Mouse (Mus musculus) adrenal gland, adult 8-10 months (tissue): Measurements from ENCODE around the gene Mob3a. TPM values are rescaled to one million over a fixed set of nuclear protein-coding genes. Genes with fewer than 3 reads are reported as not detected.

Experiments used
- DNase-seq: peaks from one replicate; pipeline ENCODE4 v3.0.0; 2022
- total RNA-seq, 4 experiments: library from RNA; stranded (reverse); gene quantifications; 2 replicates each; pipeline ENCODE4 v1.2.4; 2022

Mob3a gene
- total RNA-seq, 4 experiments from 2014 or later, result 16.2 to 33.5 (median 25.7) TPM

DNA sequence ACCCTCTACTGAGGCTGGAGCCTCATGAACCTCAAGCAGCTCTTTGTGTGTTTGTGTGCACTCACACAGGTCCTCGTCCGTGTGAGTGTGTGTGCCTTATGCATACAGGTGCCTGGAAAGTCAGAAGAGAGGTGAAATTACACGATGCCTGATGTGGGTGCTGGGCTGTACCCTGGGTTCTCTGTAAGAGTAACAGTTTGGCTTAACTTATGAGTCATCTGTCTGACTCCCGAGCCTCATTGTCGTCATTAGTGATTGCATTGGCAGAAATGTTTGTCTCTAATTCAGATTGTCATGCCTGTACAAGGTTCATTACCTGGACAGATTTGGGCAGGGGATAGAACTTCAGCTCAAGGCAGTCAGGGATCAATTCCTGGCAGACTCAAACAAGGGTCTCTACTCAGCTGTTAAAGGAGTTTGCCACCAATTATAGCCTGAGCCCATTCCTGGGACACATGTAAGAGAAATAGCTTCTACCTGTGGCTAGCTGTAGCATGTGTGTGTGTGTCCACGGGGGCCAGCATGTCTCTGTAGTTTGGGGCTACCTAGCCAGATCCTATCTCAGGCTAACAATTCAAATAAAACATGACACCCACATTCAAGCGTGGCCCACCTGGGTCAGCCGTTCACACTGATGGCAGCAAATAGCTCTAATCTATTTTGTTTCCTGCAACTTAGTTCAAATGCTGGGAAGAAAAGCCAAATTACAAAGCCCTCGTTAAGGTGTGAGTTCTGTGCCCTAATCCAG is 24.5 kb downstream of the Mob3a start:
- no peak for DNase-seq

DNA sequence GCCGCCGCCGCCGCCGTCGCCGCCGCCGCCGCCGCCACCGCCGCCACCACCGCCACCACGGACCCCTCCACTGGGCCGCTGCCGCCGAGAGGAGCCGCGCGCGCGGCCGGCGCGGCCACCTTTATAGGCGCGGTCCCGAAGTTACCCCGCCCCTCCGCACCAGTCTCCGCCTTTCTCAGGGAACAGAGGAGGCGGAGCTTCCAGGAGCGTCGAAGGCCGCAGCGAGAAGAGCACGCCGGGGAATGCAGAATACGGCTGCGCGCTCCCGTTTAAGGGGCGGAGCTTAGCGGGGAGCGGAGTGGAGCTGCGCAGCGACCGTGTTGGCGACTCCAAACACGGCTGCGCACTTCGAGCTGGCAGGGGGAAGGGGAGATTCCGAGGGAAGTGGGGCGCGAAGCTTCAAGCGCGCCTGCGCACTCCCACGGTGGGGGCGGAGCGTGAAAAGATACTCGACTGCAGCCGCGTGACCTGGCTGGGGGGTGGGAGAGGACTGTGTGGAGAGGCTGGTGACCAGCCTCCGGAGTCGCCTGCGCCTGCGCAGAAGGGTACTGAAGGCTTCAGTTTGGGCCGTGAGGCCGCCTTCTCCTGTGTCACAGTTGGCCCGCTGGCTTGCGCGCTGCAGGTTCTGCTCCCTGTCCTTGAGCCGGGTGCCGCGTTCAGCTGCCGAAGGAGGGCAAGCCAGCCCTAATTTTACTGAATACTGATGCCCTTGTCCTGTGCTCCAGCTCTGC is 25.4 kb downstream of the Mob3a start:
- DNase-seq, result peak; percentile 99

DNA sequence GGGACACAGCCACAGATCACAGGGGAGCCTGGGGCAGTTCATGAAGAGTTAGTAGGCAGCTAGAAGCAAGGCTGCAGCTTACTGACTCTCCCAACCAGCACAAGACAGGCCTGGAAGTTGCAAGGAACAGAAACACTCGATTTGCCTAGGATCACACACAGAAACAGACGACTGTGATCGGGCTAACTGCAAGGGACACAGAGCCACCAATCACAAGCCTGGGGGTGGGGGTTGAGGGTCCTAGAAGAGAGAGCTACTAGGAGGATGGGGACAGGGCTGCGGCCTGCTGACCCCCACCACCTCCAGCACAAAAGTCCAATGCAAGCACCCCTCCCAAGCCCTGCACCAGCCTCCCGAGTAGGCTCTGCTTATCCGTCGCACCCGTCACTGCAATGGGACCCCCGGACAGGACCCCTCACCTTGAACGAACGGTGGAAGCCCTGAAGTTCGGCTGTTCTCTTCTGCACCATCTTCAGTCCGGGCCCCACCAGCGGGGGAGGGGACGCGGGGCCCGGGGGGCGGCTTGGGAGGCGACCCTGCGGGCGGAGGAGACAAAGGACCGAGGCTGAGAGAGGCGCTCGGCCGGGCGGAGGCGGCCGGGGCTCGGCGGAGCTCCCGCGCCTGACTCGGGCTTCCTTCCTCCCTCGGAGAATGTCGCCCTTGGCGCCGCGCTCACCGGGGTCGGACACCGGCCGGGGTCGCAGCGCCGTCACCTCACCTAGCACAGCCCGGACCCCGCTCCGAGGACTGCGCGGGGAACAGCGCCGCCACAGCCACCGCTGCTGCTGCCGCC is 26.2 kb downstream of the Mob3a start:
- DNase-seq, result no peak

DNA sequence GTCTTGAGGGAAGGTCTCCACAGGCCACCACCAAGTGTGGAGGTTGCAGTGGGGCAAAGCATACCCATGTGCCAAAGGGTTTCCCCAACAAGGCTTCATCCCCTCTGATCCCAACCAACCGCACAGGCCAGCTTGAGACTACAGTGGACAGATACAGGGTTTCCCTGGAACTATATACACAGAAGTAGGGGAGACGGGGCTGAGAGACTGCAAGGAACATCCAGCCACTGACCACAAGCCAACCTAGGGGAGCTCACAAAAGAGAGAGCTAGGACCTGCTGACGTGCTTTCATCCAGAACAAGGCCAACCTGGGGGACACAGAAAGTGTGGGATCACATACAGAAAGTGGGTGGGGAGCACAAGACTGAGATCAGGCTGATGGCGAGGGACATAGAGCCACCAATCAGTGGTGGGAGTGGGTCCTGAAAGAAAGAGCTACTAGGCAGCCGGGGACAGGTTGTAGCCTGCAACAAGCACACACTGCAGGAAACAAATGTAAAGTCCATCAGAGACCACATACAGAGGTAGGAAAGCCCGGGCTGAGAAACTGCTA is 26.8 kb downstream of the Mob3a start:
- no peak for DNase-seq

DNA sequence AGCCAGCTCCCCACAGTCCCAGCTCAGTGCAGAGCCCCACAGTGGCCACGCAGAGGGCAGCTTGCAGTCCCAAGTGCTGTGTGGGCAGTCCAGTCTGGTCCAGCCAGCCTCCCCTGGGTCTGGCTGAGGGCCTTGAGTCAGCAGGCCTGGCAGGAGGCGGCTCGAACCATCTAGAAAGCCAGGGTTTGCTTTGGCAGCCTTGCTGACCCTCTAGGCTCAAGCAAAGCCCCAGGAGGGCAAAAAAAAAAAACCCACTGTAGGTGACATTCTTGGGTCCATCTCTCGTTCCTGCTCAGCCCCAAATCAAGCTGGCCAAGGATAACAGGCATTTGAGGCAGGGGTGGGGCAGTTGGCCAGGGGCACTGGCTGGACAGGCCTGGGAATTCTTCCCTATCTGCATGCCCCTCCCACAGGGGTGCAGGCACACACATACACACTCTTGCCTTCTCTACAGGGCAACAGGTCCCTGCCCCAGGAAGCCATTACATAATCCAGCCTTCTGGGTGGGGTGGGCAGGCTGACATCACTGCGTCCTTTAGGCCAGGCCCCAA is 27.5 kb downstream of the Mob3a start:
- no peak for DNase-seq

DNA sequence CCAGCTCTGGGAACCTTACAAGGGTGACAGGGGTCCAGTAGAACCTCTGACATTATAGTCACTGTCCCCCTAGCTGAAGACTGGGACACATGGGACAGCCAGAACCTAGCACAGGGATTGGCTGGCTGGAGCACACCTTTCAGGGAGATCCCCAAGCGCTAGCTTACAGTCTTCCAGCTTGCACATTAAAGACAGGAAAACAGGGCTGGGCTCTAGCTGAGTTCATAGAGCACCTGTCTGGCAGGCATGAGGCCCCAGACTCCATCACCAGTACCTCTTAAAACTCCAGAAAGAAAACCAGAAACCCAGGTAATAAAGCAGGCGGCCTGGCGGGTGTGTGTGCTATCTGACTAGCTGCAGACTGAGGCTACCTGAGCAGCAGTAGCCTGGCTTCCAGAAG is 28.1 kb downstream of the Mob3a start:
- no peak for DNase-seq

DNA sequence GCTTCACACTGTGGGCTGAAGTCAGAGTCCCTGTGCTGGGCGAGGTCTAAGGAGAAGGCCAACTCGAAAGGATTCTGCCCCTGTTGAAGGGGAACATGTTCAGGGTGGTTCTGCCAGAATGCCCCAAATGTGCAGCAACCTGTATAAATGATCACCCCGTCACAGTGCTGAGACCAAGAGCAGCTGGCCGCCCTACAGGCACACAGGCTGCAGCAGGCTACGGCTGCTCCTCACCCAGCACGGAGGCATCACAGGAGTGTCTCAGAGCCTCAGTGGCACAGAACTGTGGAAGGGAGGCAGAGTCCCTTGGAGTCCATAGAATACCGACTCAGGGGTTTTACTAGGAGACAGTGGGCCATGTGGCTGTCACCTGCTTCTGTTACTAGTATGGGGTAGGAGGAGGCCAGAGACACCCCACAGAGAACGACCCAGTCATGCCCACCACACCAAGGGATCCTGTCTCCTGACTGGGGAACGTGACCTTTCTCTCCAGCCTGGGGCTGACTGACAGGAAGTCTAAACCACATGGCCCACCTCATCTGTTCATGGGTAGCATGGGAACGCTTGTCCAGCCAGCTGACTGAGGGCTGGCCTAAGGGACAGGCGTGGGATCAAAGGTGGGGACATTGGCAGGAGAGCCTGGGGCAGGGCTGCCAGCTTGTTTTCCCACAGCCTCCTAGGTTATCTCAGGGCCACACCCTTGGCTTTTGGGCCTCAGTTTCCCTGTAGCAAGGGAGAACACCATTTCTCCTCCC is 29.7 kb downstream of the Mob3a start:
- no peak for DNase-seq

DNA sequence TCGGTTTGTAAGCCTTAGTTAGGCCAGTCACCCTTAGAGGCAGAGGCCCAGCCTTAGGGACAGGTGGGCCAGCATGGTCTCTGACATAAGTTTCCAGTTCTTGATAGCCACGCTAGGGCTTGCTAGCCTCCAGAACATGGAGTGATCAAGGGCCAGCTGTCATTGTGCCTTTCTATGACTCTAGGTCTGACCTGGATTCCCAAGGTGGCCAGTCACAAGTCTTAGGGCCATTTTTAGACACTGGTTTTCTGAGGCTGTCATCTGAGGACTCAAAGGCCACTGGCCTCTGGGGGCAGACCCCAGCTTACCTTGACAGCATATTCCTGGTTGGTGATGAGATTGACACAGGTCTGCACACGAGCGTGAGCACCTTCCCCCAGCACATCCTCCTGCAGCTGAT is 30.5 kb downstream of the Mob3a start:
- DNase-seq, result no peak

DNA sequence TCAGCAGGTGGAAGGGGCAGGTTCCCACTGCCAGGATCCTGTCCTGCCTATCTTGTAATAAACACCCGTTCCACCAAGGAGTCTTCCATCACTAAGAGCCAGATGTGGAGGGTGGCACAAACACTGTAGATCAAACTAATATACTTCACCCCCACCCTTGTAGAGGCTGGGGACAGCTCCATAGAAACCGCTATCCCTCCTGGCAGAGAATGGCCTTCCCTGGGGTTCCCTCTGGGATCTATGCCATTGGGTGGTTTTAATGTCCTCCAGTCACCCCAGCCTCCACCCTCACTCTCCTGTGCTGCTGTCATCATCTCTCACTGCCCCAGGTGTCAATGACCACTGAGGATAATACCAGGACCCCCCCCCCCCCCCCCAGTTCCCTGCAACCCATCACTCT is 31.2 kb downstream of the Mob3a start:
- no peak for DNase-seq

DNA sequence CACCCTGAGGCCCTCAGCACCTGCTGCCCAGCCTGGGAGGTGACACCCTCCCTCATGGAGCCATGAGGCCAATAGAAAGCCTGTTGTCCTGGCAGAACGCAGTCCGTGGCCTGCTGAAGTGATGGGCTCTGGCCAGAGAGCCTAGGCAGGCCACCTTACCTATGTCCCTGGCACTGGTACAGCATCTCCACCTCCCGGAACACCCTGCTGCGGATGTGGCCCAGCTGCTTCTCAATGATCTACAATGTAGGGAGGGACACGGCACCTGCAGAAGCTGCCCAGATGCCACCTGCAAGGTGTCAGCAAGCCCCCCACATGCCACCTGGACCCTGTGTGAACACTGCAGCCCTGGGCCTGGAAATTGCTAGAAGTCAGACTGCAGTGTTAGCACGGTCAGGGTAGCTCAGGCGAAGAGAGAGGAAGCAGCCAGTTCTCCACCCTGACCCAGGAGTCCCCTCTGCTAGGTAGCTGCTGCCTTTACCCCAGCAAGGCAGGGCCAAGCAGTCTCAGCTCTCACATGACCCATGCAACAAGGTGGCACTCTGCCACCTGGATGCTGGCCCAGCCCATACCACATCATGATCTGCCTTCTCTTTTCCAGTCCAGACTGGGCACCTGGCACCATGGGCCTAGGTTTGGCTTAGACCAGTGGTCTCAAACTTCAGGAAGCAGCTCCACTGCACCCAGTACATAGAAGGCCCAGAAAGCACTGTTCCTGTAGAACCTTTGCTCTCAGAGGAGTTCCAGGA is 31.9 kb downstream of the Mob3a start:
- peak; percentile 65 for DNase-seq

DNA sequence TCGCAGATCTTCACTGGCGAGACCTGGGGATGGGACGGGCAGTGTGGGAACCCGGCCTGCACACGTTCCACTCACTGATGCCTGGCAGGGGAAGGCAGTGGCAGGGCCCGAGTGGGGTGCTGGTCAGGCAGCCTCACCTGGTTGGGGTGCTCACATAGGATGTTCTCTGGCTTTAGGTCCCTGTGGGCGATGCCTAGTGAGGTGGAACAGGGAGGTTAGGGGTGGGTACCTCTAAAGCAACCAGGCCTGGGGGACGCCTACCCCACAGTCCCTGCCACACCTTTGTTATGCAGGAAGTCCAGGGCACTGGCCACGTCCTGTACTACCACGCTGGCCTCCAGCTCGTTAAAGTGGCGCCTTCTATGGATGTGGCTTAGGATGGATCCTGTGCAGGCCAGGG is 32.8 kb downstream of the Mob3a start:
- no peak for DNase-seq

DNA sequence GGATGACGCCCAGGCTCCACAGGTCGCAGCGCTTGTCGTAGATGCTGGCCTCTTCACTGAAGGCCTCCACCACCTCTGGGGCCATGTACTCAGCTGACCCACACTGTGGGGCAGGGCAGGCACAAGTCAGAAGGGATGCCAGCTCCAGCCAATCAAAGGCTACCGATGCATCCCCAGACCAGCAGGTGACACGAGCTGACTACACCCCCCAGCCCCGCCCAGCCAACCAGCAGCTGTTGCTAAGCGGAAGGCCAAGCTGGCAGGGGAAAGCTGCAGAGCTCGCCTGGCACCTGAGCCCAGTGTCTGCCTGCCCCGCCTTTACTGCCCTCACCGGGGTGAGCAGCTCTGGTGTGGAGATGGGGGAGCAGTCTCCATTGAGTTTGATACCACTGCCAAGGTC is 33.2 kb downstream of the Mob3a start:
- no peak for DNase-seq

DNA sequence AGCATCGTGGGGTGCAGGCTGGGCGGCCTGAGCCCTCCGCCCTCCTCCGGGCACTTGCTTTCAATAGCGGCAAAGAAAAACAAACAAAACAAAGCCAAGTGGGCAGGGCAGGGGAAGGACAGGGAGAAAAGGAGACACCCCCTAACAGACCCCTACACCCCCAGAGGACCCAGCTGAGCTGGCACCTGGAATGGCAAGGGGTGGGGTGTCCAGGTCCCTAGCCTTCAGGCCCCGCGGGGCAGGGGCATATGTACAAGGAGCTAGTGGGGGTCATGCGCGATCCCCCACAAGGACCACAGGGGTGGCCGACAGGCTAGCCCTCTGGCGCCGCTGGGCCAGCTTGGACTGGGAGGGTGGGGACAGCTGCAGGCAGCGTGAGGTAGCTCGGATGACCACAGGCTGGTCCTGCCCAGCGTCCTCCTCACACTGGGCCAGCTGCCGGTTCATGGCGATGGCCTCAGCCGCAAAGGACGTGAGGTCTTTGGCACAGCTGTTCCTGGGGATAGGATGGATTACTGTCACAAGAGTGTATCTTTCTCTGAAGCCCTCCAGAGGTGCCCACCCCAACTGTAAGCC is 34.9 kb downstream of the Mob3a start:
- no peak for DNase-seq

DNA sequence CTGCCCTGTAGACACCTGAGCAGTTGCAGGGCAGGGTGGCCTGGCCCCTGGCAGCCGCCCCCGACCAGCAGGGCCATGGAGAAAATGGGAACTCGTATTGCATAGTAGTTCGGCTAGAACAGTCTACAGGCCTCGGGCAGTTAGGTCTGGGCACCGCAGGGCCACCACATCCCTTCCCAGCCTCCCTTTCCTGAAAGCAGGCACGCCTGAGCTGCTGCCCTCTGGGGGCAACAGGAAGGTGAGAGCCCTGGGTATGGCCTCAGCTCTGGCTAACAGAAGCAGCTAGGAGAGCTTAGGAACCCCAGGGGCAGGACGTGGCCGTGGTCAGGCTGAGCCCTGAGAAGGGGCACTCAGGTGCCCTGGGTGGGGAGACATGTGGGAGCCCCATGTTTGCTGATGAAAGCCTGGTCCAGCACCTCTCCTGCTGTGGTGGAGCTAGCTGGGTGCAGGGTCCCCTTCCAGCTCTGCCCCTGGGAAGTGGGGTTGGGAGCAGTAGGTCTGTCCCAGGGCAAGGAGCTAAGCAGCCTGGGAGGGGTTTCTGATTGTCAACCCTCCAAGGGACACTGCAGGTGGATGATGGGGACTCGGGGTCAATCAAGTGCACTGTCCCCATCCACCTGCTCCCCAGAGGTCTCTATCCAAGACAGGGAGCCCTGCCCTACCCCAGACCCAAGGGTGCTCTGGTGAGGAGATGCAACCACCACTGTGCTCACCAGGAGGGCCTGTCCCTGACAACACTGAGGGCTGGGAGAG is 35.6 kb downstream of the Mob3a start:
- DNase-seq, result no peak

DNA sequence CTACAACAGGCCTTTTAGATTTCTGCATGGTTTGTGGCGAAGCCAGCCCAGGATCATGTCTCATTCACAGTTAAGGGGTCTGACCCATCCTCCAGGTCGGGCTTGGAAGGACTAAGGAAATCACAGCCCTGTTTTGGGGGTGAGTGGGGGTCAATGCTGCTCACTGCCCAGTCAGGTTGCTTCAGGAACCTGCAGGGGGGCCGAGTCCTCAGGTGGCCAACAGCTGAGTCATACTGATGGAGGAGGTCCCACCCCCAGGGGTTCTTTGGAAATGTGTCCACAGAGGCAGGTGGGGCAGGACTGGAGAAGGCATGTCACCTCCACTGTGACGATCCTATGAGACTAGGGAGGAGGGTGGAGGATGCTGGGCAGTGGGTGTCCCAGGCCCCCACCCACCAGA is 36.3 kb downstream of the Mob3a start:
- no peak for DNase-seq

DNA sequence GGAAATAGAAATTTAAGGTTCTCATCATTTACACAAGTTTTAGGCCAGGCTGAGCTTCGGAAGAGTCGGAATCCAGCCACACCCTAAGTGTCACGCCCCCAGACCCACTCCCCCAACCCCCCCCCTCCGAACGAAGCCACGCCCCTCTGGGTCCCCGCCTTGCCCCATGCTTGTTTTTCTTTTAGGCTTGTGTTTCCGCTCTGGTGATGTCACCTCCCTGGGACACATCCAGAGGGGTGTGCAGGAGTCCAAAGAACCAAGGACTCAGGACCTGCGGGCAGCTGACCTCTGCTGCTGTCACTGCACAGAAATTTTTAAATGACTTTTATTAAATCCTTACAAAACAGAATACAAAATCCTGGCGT is 36.8 kb downstream of the Mob3a start:
- DNase-seq, result peak; percentile 84

DNA sequence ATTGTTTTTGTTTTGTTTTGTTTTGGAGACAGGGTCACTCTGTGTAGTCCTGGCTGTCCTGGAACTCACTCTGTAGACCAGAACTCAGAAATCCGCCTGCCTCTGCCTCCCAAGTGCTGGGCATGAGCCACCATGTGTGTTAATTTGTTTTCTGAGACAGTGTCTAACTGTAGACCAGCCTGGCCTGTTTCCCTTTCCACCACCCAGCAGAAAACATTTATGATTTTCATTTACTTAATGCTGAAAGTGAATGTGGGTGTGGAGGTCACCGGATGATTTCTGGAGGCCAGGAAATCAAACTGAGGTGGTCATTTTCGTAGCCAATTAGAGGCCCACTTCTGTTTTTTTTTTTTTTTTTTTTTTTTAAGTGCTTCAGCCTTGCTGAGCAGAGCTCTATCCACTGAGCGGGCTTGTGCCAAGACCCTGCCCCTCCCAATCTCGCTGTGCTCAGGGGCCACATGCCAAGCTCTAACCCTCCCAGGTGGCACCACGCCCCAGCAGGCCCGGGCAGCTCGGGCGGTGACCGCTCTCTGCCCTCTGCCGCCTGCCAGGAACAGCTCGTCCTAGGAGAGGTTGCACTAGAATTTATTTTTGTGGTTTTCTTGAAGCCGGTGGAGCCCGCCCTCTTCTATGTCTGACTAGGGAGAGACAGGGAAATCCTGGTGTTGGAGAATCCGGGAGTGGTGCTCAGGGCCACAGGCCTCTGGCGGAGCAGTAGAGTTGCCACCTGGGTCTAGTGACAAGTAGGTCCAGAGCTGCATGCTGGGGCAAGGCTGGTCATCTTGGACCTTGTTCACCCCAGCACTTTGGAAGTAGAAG is 37.4 kb downstream of the Mob3a start:
- DNase-seq, result peak; percentile 87

DNA sequence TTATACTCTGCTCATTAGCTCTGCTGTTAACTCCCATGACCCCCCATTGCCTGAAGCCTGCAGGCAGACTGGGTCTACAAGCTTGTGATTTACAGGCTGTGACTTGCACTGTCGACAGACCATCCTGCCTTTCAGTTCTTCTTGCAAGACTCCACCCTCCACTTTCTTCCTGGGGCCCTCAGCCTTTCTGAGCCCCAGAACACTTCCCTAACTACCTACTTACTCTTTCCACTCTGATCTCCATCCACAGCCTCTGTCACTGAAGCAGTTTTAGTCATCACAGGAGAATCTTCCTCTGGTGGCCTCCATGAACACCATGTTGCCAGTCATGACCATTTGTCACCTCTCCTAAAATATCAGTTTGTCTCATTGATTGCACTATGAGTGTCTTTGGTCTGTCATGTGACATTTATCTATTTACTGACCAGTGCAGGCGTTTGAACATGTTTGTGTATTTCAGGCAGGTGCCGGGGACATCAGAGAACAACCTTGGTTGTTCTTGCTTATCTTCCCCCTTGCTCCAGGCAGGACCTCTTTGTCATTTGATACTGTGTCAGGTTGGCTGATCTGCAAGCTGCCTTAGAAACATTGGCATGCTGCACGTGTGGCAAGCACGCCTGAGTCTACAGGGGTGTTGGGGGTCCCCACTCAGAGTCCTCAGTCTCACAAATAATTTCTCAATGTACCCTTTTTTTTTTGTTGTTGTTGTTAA is 38.1 kb downstream of the Mob3a start:
- DNase-seq, result no peak

DNA sequence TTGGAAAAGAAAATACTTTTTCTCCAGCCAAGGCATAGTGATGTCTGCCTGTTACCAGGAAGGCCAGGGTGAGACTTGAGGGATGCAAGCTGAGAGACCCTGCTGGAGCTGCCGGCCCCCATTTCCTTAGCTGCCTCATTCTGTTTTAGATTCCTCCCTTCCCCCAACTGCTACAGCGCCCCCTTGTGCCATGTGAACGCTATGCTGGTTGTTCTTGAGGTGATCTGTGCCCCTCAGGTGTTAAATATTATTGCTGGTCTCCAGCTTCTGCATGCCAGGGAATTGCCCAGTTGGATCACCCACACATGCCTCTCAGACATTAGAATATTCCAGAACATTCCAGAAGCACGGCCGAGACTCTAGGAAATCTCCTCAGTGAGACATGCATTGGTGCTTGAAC is 40.6 kb downstream of the Mob3a start:
- no peak for DNase-seq
